Mouse (Mus musculus) liver, embryonic 13.5 days (tissue): ENCODE measurements around the gene Wdr4. TPM values are rescaled to one million over a fixed set of nuclear protein-coding genes. Genes with fewer than 3 reads are reported as not detected.

Experiments used
- ATAC-seq: fragments of 200-750 bp; cut with Nextera tagmentation; 2 replicates; pipeline ENCODE4 v1.8.0; 2017; ENCODE audit warnings: low read depth, mild to moderate bottlenecking, moderate number of reproducible peaks, moderate library complexity
- DNase-seq: peaks from one replicate; pipeline ENCODE4 v3.0.0; 2022
- H3K27ac ChIP-seq: fragments of 300-500 bp; sonication (generic); 2 replicates; pipeline ENCODE4 v1.5.1; 2015; ENCODE audit warnings: moderate library complexity, mild to moderate bottlenecking, inconsistent platforms
- H3K27me3 ChIP-seq: fragments of 300-500 bp; sonication (generic); 2 replicates; pipeline ENCODE4 v1.6.1; 2015; ENCODE audit warnings: mild to moderate bottlenecking, inconsistent platforms
- H3K36me3 ChIP-seq: fragments of 300-500 bp; sonication (generic); 2 replicates; pipeline ENCODE4 v1.6.1; 2015; ENCODE audit warnings: mild to moderate bottlenecking, inconsistent platforms
- H3K4me1 ChIP-seq: fragments of 300-500 bp; sonication (generic); replicated peaks from 2 replicates; pipeline ENCODE4 v1.6.1; 2015; ENCODE audit warnings: inconsistent platforms
- H3K4me2 ChIP-seq: fragments of 300-500 bp; sonication (generic); 2 replicates; pipeline ENCODE4 v1.6.1; 2015; ENCODE audit warnings: inconsistent platforms, mild to moderate bottlenecking, moderate library complexity
- H3K4me3 ChIP-seq: fragments of 300-500 bp; sonication (generic); replicated peaks from 2 replicates; pipeline ENCODE4 v1.5.1; 2015; ENCODE audit warnings: mild to moderate bottlenecking, inconsistent platforms
- H3K9ac ChIP-seq: fragments of 300-500 bp; sonication (generic); 2 replicates; pipeline ENCODE4 v1.6.1; 2015; ENCODE audit warnings: mild to moderate bottlenecking, inconsistent platforms
- H3K9me3 ChIP-seq: fragments of 300-500 bp; sonication (generic); replicated peaks from 2 replicates; pipeline ENCODE4 v1.6.1; 2016; ENCODE audit warnings: inconsistent platforms
- WGBS: fragments of 180-500 bp; shearing (Covaris S2); methylation state at CpG from one replicate; pipeline ENCODE4 v1.1.7; 2015; ENCODE audit not compliant: insufficient replicate concordance; 5-methylcytosine and 5-hydroxymethylcytosine counted together
- polyA plus RNA-seq: library from polyadenylated mRNA; unstranded; fragments of >200 nt; fragmentation: Nextera tagmentation; extraction: Ambion mirVana; gene quantifications from 2 replicates; pipeline ENCODE4 v1.2.1, GENCODE M21; 2015

The Wdr4 gene
- polyA plus RNA-seq, result 36.9 and 39.4 TPM in 2 replicates

GRCm38 (mm10) chr17:31519946-31520838 lies at the start of gene Wdr4, which contains the start of gene Ndufv3:
TSS of gene Wdr4 (minus strand) at chr17:31519980.
TSS of gene Ndufv3 (plus strand) at chr17:31520115.
- H3K4me3 ChIP-seq, result peak within 1 kb of the TSS; percentile 82
- peaks cover 32% of the 10 kb centered on the region for H3K4me1 ChIP-seq
- H3K4me2 ChIP-seq, result peak within 1 kb of the TSS; percentile 90
- whole genome bisulfite sequencing, result under 1% methylated on average over 45 of the region's 45 CpGs
- peak within 1 kb of the TSS; percentile 78 for H3K27ac ChIP-seq
- H3K9me3 ChIP-seq, result no peaks in the 10 kb centered on the region
- DNase-seq (peak; percentile 99), ATAC-seq (peak; percentile 96)
- peaks cover 21% of the 10 kb centered on the region for H3K36me3 ChIP-seq
- H3K27me3 ChIP-seq, result no peaks in the 10 kb centered on the region
- peak within 1 kb of the TSS; percentile 81 for H3K9ac ChIP-seq

GRCm38 (mm10) chr17:31566276-31566675 lies 46.5 kb upstream of the Wdr4 start:
- WGBS, result 68% methylated on average over 6 of the region's 6 CpGs
- Histone ChIP-seq H3K9ac (peak overlapping the region; percentile 96), H3K4me3 (peak overlapping the region; percentile 94), H3K4me2 (peak overlapping the region; percentile 98), H3K36me3 (no peaks in the 10 kb centered on the region), H3K27me3 (no peaks in the 10 kb centered on the region), H3K4me1 (peaks cover 49% of the 10 kb centered on the region), H3K9me3 (no peaks in the 10 kb centered on the region), H3K27ac (peak overlapping the region; percentile 93; the same call in 1 of the 2 replicates)
- no peak for ATAC-seq
- DNase-seq, result no peak

GRCm38 (mm10) chr17:31565141-31566056 lies 45.6 kb upstream of the Wdr4 start:
- H3K4me2 ChIP-seq, result peak overlapping the region; percentile 98
- peak; percentile 21 for ATAC-seq
- H3K4me1 ChIP-seq, result peaks cover 45% of the 10 kb centered on the region
- no peaks in the 10 kb centered on the region for H3K9me3 ChIP-seq
- peak overlapping the region; percentile 94 for H3K4me3 ChIP-seq
- peak; percentile 52 for DNase-seq
- H3K27ac ChIP-seq, result peak overlapping the region; percentile 93
- H3K36me3 ChIP-seq, result no peaks in the 10 kb centered on the region
- WGBS, result under 1% methylated on average over 87 of the region's 88 CpGs
- H3K9ac ChIP-seq, result peak overlapping the region; percentile 96
- no peaks in the 10 kb centered on the region for H3K27me3 ChIP-seq

GRCm38 (mm10) chr17:31564858-31565140 lies 45.0 kb upstream of the Wdr4 start:
- peak overlapping the region; percentile 98 for H3K4me2 ChIP-seq
- no peaks in the 10 kb centered on the region for H3K9me3 ChIP-seq
- peak overlapping the region; percentile 96 for H3K9ac ChIP-seq
- under 1% methylated on average over 44 of the region's 44 CpGs for WGBS
- H3K4me1 ChIP-seq, result peaks cover 42% of the 10 kb centered on the region
- no peak for ATAC-seq
- no peaks in the 10 kb centered on the region for H3K36me3 ChIP-seq
- no peaks in the 10 kb centered on the region for H3K27me3 ChIP-seq
- peak overlapping the region; percentile 94 for H3K4me3 ChIP-seq
- H3K27ac ChIP-seq, result peak overlapping the region; percentile 93
- DNase-seq, result no peak

- under 1% methylated on average over 50 of the region's 72 CpGs for WGBS
- Histone ChIP-seq H3K9me3 (no peaks in the 10 kb centered on the region), H3K9ac (peak within 1 kb of the TSS; percentile 96), H3K27ac (peak within 1 kb of the TSS; percentile 93), H3K36me3 (no peaks in the 10 kb centered on the region), H3K4me2 (peak within 1 kb of the TSS; percentile 98), H3K4me1 (peaks cover 42% of the 10 kb centered on the region), H3K4me3 (peak within 1 kb of the TSS; percentile 94), H3K27me3 (no peaks in the 10 kb centered on the region)
- peak; percentile 90 for ATAC-seq
- DNase-seq, result peak; percentile 99
These were observed 44.5 kb upstream of the Wdr4 start, which contains the start of gene Pknox1 for GRCm38 (mm10) chr17:31564015-31564857. TSS of gene Pknox1 (plus strand) at chr17:31564734.

GRCm38 (mm10) chr17:31563632-31564014 lies 43.8 kb upstream of the Wdr4 start:
- ATAC-seq, result no peak

GRCm38 (mm10) chr17:31559021-31559789 lies 39.4 kb upstream of the Wdr4 start:
- Histone ChIP-seq H3K4me1 (peaks cover 13% of the 10 kb centered on the region), H3K9me3 (no peaks in the 10 kb centered on the region)

More at GRCm38 (mm10) chr17:31563632-31564014, 43.8 kb upstream of the Wdr4 start:
- Histone ChIP-seq H3K4me3 (peak overlapping the region; percentile 60), H3K9ac (peak overlapping the region; percentile 78), H3K4me2 (peak overlapping the region; percentile 72), H3K4me1 (peaks cover 39% of the 10 kb centered on the region), H3K27ac (peak overlapping the region; percentile 80), H3K36me3 (no peaks in the 10 kb centered on the region), H3K9me3 (no peaks in the 10 kb centered on the region), H3K27me3 (no peaks in the 10 kb centered on the region)
- DNase-seq, result peak; percentile 34
- 11% methylated on average over 12 of the region's 12 CpGs for WGBS

GRCm38 (mm10) chr17:31557947-31558542 lies 38.3 kb upstream of the Wdr4 start:
- H3K9ac ChIP-seq, result no peak overlapping the region

More at GRCm38 (mm10) chr17:31559021-31559789, 39.4 kb upstream of the Wdr4 start:
- ATAC-seq, result no peak
- Histone ChIP-seq H3K9ac (no peak overlapping the region), H3K4me3 (no peak overlapping the region), H3K36me3 (no peaks in the 10 kb centered on the region), H3K27me3 (no peaks in the 10 kb centered on the region), H3K27ac (no peak overlapping the region), H3K4me2 (no peak overlapping the region)
- DNase-seq, result no peak
- 63% methylated on average over 11 of the region's 11 CpGs for WGBS

GRCm38 (mm10) chr17:31557124-31557880 lies 37.5 kb upstream of the Wdr4 start:
- 66% methylated on average over 11 of the region's 11 CpGs for WGBS
- Histone ChIP-seq H3K27ac (no peak overlapping the region), H3K36me3 (no peaks in the 10 kb centered on the region), H3K9me3 (no peaks in the 10 kb centered on the region), H3K4me2 (no peak overlapping the region), H3K4me1 (peaks cover 3% of the 10 kb centered on the region), H3K27me3 (no peaks in the 10 kb centered on the region), H3K9ac (no peak overlapping the region), H3K4me3 (no peak overlapping the region)
- DNase-seq, result no peak
- ATAC-seq, result no peak

More at GRCm38 (mm10) chr17:31557947-31558542, 38.3 kb upstream of the Wdr4 start:
- no peak overlapping the region for H3K27ac ChIP-seq
- ATAC-seq, result no peak
- no peak overlapping the region for H3K4me3 ChIP-seq
- 66% methylated on average over 10 of the region's 10 CpGs for WGBS
- H3K9me3 ChIP-seq, result no peaks in the 10 kb centered on the region
- H3K4me1 ChIP-seq, result peaks cover 4% of the 10 kb centered on the region
- H3K27me3 ChIP-seq, result no peaks in the 10 kb centered on the region
- H3K4me2 ChIP-seq, result no peak overlapping the region
- DNase-seq, result no peak
- H3K36me3 ChIP-seq, result no peaks in the 10 kb centered on the region
